Mouse (Mus musculus) T-helper 17 cell (primary cell): ENCODE results near the gene Ago4.
"Not testable (repeated sequence)": the region's sequence is repeated elsewhere in the genome, so short reads cannot be mapped to it uniquely, and the experiment has no call there.

Experiments
- in situ Hi-C, 2 experiments: fragments of 300-600 bp; cut with MboI, MseI; formaldehyde crosslinking; loops; 1 replicate in 1 of 2; 2 replicates in 1 of 2; pipeline ENCODE4 v1.15.1; 2025; ENCODE audit warnings: high pct_unique_total_duplicates in 2 of 2

Gene Ago4

DNA sequence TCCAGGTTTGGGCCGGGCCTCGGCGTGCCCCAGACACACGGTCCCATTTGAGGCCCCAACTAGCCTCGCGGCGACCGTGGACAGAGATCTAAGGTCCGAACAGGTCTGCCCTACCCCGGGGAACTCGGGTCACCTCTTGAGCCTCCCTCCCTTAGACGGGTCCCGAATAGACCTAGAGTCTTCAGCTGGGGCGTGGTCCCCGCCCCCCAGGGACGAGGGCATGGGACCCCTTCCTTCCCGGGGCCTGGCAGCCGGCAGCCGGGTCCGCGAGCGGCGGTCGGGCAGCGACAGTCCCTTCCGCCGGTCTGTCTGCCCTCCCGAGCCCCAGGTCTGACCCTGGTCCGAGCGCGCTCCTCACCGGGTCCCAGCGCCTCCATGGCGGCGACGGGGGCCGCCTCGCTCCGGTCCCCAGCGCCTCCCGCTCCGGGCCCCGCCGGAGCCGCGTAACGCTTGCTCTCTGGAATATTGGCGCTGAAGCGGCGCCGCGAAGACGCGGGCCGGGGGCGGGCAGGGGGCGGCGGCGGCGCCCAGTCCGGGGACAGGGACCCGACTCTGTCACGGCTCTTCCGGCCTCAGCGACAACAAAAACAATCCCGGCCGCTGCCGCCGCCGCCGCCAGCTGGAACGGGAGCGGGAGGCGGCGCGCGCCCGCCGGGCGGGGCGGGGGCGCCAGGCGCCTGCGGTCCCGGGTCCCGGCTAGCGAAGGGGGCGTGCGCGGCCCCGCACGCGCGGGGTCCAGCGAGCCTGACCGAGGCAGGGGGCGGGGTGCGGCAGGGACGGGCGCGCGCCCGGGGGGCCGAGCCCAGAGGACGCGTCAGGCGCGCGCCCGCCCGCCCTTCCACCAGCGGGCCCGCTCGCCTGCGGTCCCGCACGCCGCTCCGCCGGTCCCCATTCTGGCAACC lies at the start of gene Ago4:
Gene Ago4 (minus strand): TSS at position 646 of the 902 bp plus-strand sequence.
- in situ Hi-C loops: no loop called here

DNA sequence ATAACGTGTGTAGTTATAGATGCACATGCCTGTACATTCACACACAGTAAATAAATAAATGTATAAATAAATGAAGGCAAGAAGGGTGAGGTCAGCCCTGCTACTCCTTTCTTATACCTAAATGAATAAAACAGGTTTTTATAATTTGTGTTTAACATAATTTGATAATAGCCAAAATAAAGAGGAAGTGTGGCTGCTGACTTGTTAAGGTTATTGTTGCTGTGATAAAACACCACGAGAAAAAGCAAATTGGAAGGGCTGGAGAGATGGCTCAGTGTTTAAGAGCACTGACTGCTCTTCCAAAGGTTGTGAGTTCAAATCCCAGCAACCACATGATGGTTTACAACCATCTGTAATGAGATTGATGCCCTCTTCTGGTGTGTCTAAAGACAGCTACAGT lies 45.8 kb upstream of the Ago4 start:
- in situ Hi-C loops: no loop called here

DNA sequence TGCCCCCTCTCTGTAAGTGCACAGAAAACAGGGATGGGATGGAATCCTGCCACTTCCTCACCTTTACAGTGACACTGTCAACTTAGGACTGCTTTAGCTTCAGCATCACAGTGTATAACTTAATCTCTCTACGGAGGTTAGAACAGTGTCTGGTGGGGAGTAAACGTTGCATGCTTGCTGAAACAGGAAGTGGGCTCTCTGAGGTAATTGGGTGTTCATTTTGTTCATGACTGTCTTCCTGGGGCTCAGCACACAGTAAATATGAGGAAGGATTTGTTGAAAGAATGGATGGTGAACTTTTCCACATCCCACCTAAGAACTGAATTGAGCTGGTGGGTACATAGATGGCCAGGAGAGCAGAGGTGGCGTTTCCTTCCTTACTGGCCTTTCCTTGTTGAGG lies 44.6 kb upstream of the Ago4 start:
- in situ Hi-C loops: no loop called here

DNA sequence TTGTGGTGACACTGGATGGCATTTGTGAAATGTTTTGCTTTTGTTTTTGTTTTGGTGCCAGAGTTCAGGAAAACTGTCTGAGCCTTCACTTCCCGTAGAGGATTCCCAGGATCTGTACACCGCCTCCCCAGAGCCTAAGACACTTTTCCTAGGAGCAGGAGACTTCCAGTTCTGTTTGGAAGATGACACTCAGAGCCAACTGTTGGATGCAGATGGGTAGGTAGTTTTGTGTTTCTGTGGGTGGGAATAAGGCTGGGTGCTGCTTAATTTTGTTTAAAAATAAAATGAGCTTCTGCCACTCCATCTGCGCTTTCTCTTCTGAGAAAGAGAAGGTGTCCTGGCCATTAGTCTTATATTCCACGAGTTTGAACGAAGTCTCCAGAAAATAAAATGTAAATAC lies 43.0 kb upstream of the Ago4 start:
- in situ Hi-C loops: no loop called here

DNA sequence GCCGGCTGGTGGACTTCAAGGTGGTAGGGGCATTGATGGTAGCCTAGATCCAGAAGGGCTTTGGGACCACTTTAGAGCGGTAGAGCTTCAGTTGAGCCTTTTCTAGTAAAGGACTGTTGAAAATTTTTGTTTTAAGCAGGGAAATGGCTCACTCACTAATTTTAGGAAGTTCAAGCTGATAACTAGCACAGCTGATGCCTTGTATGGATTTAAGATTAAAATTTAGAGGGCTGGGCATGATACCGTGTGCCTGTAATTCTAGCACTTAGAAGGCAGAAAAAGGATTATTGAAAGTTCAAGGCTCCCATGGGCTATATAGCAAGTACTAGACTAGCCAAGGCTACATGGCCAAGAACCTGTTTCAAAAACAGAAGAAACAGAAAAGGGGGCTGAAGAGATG lies 36.5 kb upstream of the Ago4 start:
- in situ Hi-C loops: no loop called here

DNA sequence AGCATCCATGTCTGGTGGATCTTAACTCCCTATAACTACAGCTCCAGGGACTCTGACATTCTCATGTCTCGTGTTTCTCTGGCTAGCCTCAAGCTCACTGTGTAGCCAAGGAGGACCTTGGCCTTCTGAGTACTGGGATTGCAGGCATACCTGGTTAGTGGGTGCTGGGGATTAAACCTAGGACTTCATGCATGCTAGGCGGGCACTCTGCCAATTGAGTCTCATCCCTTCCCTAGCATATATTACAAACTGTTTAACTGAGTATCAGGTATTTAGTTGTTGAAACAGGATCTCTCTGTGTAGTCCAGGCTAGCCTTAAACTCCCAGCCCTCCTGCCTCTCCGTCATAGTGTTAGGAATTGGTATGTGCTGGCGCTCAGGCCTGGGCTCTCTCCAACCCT lies 34.0 kb upstream of the Ago4 start:
- in situ Hi-C loops: no loop called here

DNA sequence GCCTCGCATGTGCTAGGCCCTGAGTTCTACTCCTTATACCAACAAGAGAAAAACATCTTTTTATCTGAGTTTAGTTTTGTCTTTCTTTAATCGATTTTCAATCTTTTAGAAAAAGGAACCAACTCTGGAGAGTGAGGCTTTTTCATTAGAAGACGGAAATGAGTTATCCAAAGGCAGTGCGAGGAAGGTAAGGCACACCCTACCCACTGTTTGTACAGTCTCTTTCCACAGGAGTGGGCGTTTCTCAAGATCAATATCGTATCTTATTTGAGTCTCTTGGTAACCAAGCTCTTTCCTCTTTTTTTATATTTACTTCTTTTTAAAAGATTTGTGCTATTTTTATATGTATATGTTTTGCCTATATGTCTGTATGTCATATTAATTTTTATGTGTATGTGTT lies 30.5 kb upstream of the Ago4 start:
- in situ Hi-C loops: no loop called here

DNA sequence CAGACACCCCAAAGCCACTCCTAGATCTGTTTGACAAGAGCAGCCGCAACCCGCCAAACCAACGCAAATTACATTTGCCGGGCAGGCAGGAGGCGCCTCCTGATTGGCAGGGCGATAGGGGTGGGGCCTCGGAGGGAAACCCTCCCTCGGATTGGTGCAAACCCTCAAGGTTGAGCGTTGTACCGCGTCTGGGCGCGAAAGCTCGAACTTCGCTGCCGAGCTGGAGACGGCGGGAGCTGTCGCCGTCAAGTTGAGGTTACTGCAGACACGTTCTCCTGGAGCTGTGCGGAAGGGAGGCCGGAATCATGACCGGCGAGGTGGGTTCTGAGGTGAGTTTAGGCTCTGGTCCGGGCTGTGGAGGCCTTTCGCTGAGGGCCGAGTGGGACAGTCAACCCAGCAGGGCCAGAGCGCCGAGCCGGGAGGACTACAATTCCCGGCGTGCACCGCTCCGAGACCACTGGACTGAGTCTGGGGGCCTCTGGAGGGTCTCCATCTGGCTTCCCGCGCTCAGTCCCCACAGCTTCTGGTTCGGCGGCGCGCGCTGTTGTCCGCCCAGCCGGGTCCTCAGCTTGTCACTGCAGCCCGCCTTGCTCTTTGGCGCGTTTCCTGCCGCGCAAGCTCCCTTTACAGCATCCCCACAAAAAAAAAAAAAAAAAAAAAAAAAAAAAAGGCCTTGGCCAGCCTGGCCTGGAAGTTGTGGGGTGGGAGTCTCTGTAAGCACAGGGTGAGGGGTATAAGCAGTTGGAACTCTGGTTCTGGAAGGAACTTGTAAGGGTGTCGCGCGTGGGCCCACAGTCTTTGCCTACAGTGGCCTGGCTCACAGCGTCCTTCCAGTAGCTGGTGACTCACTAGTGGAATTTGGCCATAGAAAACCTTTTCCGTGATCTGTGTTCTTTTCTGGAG lies 23.8 kb upstream of the Ago4 start, which contains the start of gene Clspn:
Gene Clspn (plus strand): TSS at position 127 of the 903 bp plus-strand sequence.
- in situ Hi-C loops: loop anchor here in 1 of 2 experiments (5.0 kb wide), 1 partner anchor 195 kb away; the partner anchor contains the start of genes AU040320 and Ncdn

DNA sequence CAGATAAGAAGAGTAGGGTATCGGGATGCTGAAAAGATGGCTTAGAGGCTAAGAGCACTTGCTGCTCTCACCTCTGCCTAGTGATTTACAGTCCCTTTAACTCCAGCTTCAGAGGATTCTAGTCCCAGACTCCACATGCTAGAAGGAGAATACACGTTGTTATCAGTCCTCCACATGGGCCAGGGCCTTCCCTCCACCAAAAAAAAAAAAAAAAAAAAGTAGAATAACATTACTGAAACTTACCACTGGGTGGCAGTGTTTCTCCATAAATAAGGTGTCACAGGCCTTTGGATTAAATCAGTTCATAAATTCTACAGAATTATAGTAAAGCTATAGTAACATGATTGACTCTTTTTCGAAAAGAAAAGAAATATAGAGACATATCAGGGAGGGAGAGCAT lies 21.2 kb upstream of the Ago4 start:
- in situ Hi-C loops: no loop called here

DNA sequence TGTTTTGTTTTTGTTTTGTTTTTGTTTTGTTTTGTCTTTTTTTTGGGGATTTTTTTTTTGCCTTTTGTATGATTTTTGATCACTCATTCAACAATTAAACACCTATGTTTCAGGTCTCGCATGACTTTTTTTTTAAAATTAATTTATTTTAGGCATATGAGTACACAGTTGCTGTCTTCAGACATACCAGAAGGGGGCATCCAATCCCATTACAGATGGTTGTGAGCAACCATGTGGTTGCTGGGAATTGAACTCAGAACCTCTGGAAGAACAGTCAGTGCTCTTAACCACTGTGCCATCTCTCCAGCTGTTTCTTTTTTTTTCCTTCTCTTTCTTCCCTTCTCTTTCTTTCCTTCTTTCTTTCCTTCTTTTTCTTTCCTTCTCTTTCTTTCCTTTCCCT lies 20.4 kb upstream of the Ago4 start:
- in situ Hi-C loops: no loop called here

DNA sequence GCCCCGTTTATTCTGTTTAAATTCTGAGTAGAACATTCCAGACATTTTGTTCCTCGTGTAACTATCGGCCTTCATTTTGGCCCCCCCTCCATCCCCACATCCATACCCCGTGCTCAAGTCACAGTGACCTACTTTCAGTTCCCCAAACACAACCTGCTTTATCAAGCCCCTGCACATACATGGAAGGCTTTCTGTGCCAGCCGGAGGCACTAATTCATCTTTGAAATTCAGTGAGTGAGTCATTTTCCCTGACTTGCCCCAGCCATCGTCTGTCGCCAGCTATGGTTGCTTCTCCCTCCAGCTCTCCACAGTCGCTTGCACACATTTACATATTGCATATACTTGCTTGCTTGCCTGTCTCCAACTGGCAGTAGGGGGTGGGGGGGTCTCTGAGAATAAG lies 19.8 kb upstream of the Ago4 start:
- in situ Hi-C loops: no loop called here

DNA sequence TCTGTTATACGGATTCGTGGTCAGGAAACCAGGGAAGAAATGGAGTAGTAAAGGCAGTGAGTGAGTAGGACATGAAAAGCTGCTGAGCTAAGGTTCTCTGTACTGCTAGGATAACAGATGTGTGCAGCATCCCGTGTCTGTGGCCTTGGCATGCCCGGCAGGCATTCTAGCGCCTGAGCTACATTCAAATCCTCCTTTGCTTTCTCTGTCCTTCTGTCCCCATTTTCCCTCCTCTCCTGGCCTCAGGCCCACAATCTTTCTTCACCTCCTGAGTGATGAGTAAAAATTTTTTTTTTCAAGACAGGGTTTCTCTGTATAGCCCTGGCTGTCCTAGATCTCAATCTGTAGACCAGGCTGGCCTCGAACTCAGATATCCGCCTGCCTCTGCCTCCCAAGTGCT lies 18.9 kb upstream of the Ago4 start:
- in situ Hi-C loops: no loop called here

DNA sequence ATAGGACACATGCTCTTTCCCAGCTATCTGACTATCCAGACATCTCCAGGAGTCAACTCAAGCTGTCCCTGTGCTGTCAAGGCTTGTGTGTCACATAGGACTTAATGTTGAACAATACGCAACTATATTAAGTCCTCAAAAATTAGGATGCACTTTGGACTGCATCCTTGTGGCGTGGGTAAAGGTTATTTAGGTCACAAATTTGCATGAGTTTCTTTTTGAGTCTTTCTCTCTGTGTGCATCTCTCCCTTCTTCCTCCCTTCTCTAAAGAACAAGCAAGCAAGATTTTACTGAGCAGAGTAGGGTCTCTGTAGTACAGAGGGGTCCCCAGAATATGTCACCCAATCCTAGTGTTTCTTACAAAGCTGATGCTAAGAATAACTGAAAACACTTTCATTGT lies 12.9 kb upstream of the Ago4 start:
- in situ Hi-C loops: no loop called here

DNA sequence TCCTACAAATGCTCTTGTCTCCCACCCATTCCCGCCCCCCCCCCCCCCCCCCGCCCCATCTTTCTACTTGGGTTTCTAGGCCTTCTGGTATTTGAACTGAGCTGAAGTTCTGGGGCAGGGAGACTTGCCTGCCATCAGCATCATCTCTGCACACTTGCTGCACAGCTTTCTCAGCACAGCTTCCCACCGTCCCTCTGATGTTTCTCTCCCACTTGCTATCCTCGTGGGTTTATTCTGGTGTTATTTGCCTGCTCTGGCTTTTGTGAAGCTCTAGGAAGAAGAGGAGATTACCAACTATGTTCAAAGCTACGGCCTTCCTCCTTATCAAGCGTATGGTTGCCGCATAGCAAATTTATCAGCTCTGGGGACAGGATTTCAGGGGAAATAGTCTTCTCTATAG lies 12.4 kb upstream of the Ago4 start:
- in situ Hi-C loops: no loop called here

DNA sequence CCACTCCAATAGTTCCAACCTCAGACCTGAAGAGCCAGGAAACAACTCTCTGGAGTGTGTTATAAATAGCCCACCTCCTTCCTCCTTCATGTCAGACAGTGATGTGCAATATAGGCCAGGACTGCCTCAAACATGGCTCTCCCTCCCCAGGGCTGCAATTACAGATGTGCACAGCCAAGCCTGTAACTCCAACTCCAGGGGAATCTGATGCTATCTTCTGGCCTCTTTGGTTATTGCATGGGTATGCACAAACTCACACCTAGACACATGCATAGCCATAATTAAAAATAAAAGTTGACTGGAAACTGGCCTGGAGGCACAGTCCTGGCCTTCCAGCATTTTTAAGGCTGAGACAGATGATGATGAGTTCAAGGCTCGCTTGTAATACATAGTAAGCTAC lies 11.7 kb upstream of the Ago4 start:
- in situ Hi-C loops: no loop called here

DNA sequence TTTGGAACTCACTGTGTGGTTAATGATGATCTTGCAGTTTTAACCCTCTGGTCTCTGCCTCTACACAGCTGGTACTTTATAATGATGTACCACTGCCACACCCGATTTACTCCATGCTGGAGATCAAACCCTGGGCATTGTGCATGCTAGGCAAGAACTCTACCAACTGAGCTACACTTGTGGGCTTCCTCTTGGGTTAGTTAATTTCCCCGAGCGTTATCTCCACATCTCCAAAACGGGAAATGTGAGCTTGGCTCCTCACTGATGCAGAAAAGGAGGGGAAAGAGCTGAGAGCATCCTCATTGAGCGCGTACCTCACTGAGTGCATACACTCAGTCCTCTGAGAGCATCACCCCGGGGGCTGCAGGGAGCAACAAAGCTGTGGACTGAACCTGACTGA lies 9.6 kb upstream of the Ago4 start:
- in situ Hi-C loops: no loop called here

DNA sequence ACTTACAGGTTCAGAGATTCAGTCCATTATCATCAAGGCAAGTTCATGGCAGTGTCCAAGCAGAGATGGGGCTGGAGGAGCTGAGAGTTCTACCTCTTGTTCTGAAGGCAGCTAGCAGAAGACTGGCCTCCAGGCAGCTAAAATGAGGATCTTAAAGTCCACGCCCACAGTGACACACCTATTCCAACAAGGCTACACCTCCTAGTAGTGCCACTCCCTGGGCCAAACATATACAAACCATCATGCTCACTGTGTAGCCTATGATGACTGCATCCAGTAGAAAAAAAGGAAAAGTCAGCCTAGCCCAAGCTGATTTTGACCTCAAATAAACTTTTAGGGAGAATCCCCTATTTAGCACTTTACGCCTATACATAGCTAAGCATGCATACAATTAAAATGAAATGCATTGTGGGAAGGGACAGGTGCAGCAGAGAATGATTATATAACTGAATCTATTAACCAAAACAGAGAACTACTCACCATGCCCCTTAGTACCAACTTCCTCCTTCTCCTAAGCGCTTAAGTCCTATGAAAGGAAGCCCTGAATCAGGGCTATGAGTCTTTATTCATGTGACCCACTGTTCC lies 7.3 kb upstream of the Ago4 start:
- in situ Hi-C loops: no loop called here

DNA sequence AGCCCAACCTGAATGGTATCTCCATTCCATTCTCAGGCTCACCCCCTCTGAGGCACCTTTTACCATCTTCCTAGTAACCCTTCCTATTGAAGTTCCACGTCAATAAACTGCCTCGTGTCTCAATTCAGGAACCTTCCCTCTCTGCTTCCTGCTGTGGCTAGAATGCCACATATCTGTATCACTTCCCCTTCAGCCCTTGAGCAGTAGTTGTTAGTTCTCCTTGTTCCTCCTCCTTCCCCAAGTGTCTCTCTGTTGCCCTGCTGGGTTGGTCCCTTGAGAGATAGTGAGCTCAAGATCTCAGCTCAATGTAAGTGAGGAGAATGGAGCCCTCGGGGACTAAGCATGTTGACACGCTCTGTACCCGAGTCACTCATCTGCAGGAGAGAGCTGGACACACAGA lies 3.6 kb upstream of the Ago4 start:
- in situ Hi-C loops: no loop called here

DNA sequence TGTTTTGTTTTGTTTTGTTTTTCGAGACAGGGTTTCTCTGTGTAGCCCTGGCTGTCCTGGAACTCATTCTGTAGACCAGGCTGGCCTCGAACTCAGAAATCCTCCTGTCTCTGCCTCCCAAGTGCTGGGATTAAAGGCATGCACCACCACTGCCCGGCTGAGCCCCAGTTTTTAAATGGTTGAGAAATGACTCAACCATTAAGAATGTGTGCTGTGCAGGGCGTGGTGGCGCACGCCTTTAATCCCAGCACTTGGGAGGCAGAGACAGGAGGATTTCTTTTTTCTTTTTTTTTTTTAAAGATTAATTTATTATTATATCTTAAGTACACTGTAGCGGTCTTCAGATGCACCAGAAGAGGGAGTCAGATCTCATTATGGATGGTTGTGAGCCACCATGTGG lies 2.4 kb upstream of the Ago4 start:
- in situ Hi-C loops: not testable (repeated sequence)

DNA sequence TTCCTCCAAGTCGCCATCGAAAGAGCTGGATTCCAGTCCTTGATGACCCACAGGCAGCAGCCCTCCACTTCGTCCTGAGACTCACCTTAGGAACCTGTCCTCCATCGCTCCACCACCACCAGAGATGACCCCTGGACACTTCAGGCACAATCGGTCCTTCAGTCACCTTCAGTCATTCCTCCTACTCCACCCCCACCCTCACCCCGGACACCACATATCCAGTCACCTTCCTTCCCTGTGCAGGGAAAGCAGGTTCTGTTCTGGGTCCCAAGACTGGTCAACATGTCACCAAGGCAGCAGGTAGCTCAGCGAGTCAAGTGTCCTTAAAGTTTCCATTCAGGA lies 428 bp upstream of the Ago4 start:
- in situ Hi-C loops: no loop called here

DNA sequence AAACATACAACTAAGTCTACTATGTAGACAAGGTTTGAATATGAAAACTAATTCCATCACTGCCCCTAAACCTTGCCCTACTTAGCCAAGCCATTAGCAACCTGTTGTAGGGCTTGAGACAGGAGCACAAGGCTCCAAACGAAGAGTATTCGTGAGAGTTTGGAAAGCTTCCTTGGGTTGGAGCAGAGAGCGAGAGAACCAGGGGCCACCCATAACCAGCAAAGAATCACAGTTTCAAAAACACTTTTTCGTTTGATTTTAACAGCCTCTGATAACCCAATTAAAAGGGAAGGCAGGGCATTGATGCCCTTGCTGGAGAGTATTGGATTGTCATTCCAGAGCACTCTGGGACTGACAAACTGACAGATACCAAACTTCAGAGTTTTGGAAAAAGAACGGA lies 980 bp downstream of the Ago4 start:
- in situ Hi-C loops: no loop called here

DNA sequence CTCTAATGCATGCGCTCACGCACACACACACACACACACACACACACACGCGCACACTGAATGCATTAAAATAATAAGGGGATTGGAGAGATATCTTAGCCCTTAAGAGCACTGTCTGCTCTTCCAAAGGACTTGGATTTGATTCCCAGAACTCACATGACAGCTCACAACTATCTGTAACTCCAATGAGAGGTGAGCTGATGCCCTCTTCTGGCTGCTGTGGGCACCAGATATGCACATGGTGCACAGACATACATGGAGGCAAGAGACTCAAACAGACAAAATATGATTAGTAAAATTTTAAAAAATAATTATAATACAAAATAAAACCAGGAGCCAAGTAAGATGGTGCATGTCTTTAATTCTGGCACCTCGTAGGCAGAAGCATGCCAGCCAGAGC lies 6.4 kb downstream of the Ago4 start:
- in situ Hi-C loops: no loop called here
